Mouse (Mus musculus) lung, postnatal 14 days (tissue): ENCODE measurements around the gene Kifc1.

Experiments used
- DNase-seq: peaks from one replicate; pipeline ENCODE4 v3.0.0; 2021

The Kifc1 gene

DNA sequence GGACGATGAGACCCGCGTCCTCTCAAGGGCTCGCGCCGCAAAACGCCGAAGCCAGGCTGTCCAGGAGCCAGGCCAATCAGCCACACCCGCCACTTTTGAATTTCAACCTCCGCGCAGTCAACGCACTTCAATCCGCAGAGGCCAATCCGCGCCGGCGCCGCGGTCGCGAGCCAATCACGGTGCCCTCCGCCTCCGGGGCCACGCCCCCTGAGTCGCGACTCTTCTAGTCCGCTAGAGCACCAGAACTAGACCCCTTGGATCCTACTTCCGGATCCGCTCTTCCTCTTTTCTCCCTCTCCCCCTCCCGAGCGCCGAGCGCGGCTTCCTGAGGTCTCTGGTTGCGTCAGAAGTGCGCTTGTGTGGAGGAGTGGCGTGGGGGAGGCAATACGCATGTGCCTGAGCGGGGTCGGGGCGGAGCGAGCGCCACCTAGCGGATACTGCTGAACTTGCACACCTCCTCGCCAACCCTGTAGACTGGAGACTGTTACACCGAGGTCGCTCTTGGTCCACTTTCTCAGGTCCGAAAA, at the start of gene Kifc1:
Gene Kifc1 (minus strand): TSS at position 129 of the 527 bp plus-strand sequence.
- peak; percentile 99 for DNase-seq

DNA sequence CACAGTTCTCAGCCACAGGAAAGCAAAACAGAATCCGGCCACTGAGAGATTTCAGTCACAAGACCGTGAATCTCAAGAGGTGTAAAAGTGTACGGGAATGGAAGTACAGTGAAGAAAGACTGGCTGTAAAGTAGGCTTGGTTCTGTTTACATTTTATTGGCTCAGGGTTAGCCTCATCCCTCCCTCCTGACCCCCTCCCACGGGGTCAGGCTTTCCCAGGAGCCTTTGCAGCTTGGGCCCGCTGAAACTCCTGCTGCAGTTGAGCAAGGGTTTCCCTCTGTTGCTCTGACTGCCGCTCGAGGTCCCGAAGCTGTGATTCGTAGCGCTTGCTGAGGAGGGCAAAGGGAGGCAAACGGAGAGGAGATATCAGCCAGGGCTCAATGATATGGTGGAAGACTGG, 48.3 kb upstream of the Kifc1 start:
- no peak for DNase-seq

DNA sequence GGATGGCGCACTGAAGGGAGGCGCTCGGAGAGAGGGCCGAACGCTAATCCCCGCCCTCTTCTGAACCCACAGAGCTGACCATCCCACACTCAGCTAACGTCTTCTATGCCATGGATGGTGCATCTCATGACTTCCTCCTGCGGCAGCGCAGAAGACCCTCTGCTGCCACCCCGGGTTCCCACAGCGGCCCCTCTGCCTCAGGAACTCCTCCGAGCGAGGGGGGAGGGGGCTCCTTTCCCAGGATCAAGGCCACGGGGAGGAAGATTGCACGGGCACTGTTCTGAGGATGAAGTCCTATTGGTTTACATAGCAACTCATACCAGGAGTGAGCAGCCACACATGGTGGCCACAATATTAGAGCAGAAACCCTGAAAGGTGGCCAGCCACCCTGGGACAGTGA, 46.5 kb upstream of the Kifc1 start:
- DNase-seq: no peak

DNA sequence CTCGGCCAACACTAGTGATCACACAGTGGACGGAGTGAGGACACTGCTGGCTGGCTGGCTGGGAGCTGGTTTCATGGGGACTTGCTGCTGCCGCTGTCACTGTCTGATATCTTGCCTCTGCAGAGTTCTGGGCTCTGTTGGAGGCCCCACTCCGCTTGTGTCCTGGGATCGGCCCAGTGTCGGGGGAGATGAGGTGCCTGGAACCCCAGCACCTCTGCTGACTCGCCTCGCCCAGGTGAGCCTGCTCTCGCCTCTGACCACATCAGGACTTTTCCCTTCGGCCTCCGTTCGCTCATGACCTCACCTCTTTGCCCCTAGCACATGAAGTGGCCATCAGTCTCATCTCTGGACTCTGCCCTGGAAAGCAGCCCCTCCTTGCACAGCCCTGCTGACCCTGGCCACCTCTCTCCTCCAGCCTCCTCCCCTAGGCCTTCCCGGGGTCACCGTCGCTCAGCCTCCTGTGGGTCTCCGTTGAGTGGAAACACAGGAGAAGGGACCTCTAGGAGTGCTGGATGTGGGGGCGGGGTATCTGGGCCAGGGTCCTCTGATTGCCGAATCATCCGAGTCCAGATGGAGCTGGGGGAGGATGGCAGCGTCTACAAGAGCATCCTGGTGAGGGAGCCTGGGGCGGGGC, 45.1 kb upstream of the Kifc1 start:
- DNase-seq: no peak

DNA sequence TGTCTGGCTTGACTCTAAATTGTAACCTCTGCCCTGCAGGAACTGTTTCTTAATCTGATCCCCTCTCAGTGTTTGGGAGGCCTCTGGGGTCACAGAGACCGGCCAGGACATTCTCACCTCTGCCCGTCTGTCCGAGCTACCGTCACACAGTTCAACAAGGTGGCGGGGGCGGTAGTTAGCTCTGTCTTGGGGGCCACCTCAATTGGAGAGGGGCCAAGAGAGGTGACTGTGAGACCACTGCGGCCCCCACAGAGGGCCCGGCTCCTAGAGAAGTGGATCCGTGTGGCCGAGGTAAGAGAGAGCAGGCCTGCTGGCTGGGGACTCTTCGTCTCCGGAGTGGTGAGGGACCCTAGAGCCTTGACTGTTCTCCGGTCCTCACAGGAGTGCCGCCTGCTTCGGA, 42.5 kb upstream of the Kifc1 start:
- DNase-seq: no peak

DNA sequence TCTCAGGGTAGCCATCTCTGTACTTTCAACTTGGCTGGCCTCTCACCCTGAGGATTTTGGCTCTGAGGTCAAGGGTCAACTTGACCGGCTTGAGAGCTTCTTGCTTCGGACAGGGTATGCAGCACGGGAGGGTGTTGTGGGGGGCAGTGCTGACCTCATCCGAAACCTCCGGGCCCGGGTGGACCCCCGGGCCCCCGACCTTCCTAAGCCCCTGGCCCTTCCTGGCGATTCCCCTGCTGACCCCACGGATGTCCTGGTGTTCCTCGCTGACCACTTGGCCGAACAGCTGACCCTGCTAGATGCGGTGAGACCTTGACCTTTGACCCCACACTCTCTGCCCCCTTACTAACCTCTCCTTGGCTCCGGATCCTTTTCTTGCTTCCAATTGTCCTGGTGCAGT, 42.0 kb upstream of the Kifc1 start:
- DNase-seq: no peak

DNA sequence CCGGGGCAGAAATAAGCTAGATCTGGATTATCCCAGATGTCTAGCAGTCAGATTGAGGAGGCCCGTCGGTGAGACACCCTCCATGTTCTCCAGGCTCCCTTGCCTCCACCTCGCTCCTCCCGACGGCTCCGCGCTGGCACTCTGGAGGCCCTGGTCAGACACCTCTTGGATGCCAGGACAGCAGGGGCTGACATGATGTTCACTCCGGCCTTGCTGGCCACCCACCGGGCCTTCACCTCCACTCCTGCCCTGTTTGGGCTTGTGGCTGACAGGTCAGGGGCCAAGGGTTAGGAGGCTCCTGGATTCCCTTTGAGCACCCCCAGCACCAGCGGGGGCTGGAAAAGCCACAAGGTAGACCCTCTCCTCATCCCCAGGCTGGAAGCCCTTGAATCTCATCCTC, 41.5 kb upstream of the Kifc1 start:
- no peak for DNase-seq

DNA sequence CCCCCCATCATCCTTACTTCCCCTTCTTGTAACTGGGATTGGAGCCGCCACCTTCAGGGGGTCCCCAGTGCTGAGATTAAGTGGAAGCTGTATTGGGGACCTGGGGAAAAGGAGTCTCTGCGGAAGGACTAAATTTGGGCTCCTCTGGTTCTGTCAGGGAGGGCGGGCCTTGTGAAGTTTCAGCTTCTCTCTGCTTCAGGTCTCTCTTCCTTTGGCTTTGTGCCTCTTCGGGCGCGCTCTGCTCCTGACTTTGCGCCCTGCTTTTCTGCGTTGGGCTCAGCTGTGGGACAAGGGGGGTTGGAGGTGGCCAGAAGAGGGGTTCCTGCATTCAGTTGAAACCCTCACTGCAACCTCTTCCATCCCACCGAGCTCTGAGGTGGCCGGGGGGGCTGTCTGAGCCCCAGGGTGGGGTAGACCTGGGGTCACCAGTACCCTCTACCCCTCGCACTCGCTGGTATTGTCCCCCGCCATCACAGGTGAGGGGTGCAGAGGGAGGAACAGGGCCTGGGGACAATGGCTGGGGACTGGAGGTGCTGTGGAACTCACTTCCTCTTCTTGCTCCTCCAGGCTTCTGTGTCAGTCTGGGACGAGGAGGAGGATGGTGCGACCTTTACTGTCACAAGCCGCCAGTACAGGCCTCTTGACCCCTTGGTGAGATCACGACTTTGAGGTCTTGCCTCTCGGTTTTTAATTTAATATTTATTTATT, 40.9 kb upstream of the Kifc1 start:
- DNase-seq: no peak

DNA sequence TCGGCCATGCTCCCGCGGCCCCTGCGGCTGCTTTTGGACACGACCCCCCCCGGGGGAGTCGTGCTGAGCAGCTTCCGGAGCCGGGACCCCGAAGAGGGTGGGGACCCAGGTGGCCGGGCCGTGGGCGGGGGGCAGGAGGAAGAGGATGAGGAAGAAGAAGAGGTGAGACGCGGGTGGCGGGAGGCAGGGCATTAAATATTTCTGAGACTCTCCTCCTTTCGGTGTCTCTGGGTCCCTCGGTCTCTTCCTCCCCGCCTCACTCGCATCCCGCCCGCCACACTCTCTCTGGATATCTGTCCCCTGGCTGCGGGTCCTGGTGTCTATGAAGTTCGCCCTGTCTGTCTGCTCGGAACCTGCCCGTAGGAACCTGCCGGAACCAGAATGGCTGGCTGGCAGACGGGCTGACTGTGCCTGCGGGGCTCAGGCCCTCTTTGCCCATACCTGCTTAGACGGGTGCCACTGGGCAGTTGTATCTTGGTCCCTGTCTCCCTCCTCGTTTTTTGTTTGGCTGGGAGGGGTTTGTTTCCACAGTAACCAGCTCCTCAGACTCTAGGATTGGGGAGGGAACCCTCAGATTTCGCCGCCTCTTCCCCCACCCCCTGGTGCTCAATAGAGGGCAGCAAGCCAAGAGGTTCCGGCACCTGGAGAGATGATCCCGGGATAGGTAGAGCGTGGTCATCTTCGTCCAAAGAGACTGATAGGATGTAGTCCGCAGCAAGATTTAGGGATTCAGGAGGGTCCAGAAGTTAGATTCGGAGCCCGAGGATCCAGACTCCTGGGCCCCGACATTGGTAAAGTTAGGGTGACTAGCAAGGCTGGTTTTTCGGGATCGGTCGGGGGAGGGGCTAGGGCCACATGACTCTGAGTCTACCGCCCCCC, 40.1 kb upstream of the Kifc1 start:
- peak; percentile 60 for DNase-seq

DNA sequence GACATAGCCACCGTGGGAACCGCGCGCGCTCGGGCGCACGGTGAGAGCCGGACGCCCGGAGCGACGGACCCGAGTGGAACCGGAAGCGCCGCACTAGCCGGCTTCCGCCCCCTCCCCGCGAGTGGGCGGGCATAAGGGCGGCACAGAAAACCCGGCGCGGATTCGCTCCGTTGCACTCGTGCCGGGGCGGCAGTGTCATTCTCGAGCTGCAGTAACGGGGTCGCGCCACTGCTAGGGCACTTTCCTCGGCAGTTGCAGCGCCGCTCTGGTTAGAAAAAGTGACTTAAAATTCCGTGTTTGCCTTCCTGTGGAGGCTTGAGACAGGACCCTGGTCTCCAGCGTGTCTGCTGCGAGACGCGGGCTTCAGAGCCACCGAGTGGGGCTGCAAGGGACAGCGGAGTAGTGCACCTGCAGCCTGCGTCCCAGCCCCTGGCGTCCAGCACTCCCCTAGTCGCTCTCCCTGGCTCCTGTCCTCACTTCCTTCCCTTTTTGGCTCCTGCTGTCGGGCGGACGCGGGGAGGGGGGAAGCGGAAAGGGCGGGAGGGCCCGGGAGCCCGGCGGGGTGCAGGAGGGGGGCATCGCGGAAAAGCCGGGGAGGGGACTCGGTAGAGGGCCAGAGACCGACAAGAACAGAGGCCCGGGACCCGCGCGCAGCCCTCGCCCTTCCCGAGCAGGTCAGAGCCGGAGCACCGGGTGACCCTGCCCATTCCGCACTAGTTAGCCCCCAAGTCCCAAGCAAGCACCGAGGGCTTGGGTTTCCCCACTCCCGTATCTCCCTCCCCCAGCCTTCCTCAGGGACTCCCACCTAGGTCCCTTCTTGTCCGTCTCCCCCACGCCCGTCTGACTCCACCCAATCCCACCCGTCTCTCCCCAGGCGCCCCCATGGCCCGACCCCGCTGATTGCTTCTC, 39.2 kb upstream of the Kifc1 start, which contains the start of gene Rgl2:
Gene Rgl2 (plus strand): TSS at position 173 of the 909 bp plus-strand sequence.
- peak; percentile 94 for DNase-seq

DNA sequence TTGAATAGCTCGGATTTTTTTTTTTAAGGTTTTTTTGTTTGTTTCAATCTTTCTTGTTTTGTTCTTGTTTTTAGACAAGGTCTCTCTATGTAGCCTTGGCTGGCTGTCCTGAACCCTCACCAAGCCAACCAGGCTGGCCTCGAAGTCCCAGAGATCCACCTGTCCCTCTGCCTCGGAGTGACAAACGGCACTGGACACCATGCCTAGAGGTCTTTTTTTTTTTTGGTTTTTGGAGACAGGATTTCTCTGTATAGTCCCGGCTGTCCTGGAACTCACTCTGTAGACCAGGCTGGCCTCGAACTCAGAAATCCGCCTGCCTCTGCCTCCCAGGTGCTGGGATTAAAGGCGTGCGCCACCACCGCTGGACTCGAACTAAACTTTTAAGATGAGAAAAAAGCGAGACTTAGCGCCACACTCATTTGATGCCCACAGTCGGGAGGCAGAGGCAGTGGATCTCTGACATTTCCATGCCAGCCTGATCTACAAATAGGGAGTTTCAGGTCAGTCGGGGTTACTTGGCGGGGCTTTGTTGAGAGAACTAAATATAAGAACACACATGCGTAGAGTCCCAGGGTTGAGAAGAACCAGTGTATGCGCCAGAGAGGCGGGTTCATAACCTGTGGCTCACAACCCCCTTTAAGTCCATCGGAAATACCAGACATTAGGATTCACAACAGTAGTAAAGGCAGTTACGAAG, 37.9 kb upstream of the Kifc1 start:
- DNase-seq: no peak

DNA sequence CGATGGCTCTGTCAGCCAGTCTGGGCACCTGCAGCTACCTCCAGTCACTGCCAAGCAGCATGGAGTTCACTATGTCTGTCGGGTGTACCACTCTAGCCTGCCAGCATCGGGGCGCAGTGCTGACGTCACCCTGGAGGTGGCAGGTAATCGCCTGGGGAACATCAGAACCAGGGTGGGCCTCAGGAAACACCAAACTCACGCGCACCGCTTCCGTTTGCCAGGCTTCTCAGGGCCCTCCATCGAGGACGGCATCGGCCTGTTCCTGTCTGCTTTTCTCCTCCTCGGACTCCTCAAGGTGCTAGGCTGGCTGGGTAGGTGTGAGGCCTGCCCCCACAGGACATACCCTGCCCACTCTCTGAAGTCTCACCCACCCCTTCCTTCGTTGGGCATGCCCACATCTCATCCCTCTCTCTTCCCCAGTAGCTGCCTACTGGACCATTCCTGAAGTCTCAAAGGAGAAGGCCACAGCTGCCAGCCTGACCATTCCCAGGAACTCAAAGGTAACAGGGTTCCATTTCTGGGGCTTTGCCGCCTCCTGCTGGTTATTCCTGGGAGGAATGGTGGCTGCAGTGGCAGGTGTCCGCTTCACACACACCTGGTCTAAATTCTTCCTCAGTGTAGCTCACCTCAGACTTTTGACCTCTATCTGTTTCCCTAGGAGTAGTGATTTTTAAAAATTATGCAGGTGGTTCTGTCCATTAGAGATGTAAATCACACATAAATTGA, 35.9 kb upstream of the Kifc1 start:
- no peak for DNase-seq

DNA sequence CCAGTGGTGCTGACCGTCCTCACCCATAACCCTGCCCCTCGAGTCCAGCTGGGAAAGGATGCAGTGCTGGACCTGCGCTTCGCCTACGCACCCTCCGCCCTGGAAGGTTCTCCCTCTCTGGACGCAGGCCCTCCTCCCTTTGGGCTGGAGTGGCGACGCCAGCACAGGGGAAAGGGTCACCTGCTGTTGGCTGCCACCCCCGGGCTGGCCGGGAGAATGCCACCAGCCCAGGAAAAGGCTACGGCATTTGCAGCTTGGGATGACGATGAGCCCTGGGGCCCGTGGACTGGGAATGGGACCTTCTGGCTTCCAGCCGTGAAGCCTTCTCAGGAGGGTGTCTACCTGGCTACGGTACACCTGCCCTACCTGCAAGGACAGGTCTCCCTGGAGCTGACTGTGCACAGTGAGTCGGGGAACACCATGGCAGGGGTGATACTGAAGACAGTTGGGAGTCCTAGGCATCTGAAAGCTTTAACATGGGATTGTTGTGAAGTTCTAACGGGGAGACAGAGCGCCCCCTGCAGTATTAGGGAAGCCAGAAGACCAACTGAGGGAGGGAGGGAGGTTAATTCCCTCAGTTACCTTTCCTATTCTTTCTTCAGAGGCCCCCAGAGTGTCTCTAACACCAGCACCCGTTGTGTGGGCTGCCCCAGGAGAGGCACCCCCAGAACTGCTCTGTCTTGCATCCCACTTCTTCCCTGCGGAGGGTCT, 35.1 kb upstream of the Kifc1 start:
- DNase-seq: no peak

DNA sequence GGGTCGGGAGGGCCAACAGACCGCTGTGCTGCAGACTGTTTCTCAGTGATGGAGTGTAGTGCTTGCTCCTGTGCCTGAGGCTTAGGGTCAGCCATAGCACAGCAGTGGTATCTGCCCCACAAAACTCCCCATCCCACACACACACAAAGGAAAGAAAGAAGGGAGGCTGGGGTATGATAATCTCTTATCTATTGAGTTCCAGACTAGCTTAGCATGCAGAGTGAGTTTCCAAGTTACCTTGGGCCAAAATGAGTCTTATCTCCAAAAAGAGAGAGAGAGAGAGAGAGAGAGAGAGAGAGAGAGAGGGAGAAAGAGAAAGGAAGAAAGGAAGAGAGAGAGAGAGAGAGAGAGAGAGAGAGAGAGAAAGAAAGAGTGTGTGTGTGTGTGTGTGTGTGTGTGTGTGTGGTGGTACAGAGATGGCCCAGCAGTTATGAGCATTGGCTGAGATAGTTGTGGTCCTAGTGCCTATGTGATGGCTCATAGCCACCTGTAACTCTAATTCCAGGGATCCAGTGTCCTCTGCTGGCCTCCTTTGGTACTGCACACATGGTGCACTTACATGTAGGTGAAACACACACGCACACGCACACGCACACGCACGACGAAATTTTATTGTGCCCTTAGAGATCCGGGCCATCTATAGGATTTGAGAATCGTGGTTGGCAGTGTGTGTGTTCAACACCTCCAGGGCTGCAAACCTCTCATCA, 34.3 kb upstream of the Kifc1 start:
- DNase-seq: peak; percentile 48

DNA sequence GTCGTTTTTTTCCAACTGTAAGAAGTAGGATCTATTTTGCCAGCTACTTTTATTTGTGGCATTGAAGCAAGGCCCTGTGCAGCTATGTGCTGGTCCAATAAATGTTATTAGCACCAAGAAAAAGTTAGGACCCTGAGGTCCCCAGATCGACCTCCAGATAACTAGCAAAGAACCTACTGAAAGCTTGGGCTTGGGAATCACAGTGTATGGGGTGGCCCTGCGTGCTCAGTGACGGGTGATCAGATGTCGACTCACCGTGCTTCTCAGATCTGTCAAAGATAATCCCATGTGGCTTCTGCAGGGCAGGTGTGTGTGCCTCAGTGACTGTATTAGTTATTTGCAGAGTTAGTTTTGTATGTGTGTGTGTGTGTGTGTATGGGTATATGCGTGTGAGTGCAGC, 30.9 kb upstream of the Kifc1 start:
- DNase-seq: no peak

DNA sequence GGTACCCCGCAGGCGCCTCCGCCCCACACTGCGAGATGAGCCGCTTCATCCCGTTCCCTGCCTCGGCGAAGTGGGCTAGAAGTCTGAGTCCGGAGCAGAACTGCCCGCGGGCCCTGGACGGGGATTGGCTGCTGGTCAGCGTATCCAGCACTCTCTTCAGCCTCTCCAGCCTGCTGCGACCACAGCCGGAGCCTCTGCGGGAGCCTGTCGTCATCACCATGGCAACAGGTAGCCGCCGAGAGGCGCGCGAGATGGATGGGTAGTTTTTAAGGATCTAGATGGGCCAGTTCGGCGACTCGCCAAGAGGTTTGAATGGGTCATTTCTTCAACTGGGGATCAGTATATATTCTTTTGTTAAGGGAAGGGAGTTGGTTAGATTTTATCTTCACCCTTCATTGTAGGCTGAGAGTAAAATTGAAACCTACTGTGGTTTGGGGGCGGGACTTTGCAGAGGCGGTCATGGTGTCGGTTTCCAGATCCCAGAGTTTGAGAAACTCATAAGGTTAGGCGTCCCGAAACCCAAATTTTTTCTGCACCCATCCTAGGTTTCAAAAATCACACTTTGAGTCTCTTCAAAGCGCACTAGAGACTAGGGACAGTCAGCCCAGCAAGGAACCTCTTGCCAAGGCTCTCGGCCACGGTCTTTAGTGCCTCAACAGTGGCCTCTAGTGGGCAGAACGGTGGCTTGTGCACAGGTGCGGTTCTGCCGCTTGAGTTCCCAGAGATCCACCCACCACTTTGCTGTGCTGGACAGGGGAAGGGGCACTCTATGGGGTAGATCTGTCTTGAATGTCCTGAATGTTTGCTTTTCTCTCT, 30.0 kb upstream of the Kifc1 start:
- peak; percentile 92 for DNase-seq

DNA sequence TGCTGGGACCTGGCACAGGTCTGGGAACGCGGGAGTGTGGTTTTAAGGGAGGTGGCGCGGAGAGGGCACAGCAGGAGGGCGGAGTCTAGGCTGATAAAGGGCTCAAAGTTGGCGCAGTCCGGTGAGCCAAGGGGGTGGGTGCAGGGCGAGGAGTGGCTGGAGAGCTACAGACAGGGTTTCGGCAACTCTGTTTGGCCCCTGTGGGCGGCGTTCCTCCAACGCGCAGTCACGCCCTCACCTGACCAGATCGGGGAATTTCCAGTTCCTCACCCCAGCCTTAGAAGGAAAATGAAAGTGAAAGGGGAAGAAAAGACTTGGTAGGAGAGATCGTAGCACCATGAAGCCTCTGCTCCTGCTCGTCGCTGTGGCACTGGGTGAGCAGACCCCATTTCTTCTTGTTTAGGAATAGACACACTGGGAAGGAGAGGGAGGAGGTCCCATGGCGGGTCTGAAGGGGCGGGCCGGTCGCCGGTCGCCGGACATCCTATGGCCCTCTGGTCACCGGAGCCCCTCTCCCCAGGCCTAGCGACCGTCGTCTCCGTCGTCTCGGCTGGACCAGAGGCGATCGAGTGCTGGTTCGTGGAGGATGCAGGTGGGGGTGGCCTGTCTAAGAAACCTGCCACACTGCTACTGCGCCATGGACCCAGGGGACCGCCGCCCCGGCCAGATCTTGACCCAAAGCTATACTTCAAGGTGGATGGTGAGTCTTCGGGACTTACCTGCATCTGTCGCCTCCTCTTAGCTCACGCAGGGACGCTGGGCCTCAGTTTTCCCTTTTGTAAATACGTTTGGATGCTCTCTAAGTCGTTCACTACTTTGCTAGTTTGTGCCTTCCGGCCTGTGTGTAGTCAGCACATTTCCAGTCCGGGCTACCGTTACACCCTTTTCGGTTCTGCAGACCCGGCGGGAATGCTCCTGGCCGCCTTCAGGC, 29.2 kb upstream of the Kifc1 start:
- DNase-seq: peak; percentile 87
